Mouse (Mus musculus) midbrain, embryonic 14.5 days (tissue): ENCODE measurements around the gene Paqr4. TPM values are rescaled to one million over a fixed set of nuclear protein-coding genes. Genes with fewer than 3 reads are reported as not detected.

Experiments used
- ATAC-seq: fragments of 200-750 bp; cut with Nextera tagmentation; 2 replicates; pipeline ENCODE4 v1.8.0; 2017; ENCODE audit warnings: moderate number of reproducible peaks, moderate library complexity; ENCODE audit not compliant: low FRiP score, low TSS enrichment
- DNase-seq: peaks from one replicate; pipeline ENCODE4 v3.0.0-alpha.2; 2015
- H3K27ac ChIP-seq: fragments of 300-500 bp; sonication (generic); replicated peaks from 2 replicates; pipeline ENCODE4 v1.5.1; 2014; ENCODE audit warnings: mild to moderate bottlenecking, low read depth, low read length, moderate library complexity
- H3K27me3 ChIP-seq: fragments of 300-500 bp; sonication (generic); 2 replicates; pipeline ENCODE4 v1.6.1; 2014; ENCODE audit warnings: low read length, control low read depth, mixed read lengths; ENCODE audit not compliant: control insufficient read depth, insufficient read depth
- H3K36me3 ChIP-seq: fragments of 300-500 bp; sonication (generic); 2 replicates; pipeline ENCODE4 v1.6.1; 2014; ENCODE audit warnings: low read length, control low read depth; ENCODE audit not compliant: control insufficient read depth, insufficient read depth
- H3K4me1 ChIP-seq: fragments of 300-500 bp; sonication (generic); 2 replicates; pipeline ENCODE4 v1.6.1; 2014; ENCODE audit warnings: mild to moderate bottlenecking, antibody characterized with exemption, low read length, control low read depth; ENCODE audit not compliant: control insufficient read depth, insufficient read depth
- H3K4me2 ChIP-seq: fragments of 300-500 bp; sonication (generic); 2 replicates; pipeline ENCODE4 v1.6.1; 2014; ENCODE audit warnings: mild to moderate bottlenecking, low read length, moderate library complexity
- H3K4me3 ChIP-seq: fragments of 300-500 bp; sonication (generic); replicated peaks from 2 replicates; pipeline ENCODE4 v1.5.1; 2014; ENCODE audit warnings: low read depth, low read length
- H3K9ac ChIP-seq: fragments of 300-500 bp; sonication (generic); replicated peaks from 2 replicates; pipeline ENCODE4 v1.6.1; 2014; ENCODE audit warnings: mild to moderate bottlenecking, low read length, moderate library complexity
- H3K9me3 ChIP-seq: fragments of 300-500 bp; sonication (generic); 2 replicates; pipeline ENCODE4 v1.6.1; 2016; ENCODE audit warnings: low read length, control low read depth, mixed read lengths; ENCODE audit not compliant: control insufficient read depth
- WGBS: fragments of 180-500 bp; shearing (Covaris S2); extraction: QIAGEN DNeasy Blood & Tissue Kit; methylation state at CpG from one replicate; pipeline ENCODE4 v1.1.7; 2014; 5-methylcytosine and 5-hydroxymethylcytosine counted together
- polyA plus RNA-seq: library from polyadenylated mRNA; unstranded; fragments of >200 nt; fragmentation: Nextera tagmentation; extraction: Ambion mirVana; gene quantifications from 2 replicates; pipeline ENCODE4 v1.2.1, GENCODE M21; 2014

Paqr4 gene
- polyA plus RNA-seq, 1 experiment from 2014 or later: 56.6 TPM

- no peak overlapping the region for H3K9ac ChIP-seq
- no peak overlapping the region for H3K27ac ChIP-seq
- H3K9me3 ChIP-seq: no peaks in the 10 kb centered on the region
- ATAC-seq (no peak), DNase-seq (no peak)
- no peaks in the 10 kb centered on the region for H3K4me1 ChIP-seq
- no peak overlapping the region for H3K4me3 ChIP-seq
- no peak overlapping the region for H3K4me2 ChIP-seq
- 98% methylated on average over 3 of the region's 3 CpGs for WGBS
- no peaks in the 10 kb centered on the region for H3K27me3 ChIP-seq
- H3K36me3 ChIP-seq: peaks cover 77% of the 10 kb centered on the region
Observed at GRCm38 (mm10) chr17:23761155-23761554, 20.5 kb upstream of the Paqr4 start.

DNA sequence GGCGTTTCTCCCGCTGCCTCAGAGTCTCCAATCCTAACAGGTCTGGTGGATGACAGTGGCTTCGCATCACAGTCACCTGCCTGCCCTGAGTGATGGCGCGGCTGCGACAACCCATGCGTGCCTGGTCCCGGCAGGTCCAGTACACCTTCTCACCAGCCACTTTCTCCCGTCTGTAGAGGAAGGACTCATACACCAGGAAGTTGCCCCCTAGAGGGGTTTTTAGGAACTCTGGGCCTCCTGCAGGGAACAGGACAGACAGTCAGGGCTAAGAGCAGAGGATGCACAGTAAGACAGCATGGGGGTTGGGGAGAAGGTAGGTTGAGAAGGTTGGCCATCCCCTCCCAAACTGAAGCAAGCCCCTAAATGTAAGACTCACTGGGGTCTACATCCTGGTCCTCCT is 19.6 kb upstream of the Paqr4 start:
- ATAC-seq (no peak), DNase-seq (no peak)
- WGBS: 93% methylated on average over 9 of the region's 9 CpGs
- Histone ChIP-seq H3K9me3 (no peaks in the 10 kb centered on the region), H3K4me2 (no peak overlapping the region), H3K27me3 (no peaks in the 10 kb centered on the region), H3K36me3 (peaks cover 87% of the 10 kb centered on the region), H3K4me3 (no peak overlapping the region), H3K9ac (no peak overlapping the region), H3K27ac (no peak overlapping the region), H3K4me1 (no peaks in the 10 kb centered on the region)

DNA sequence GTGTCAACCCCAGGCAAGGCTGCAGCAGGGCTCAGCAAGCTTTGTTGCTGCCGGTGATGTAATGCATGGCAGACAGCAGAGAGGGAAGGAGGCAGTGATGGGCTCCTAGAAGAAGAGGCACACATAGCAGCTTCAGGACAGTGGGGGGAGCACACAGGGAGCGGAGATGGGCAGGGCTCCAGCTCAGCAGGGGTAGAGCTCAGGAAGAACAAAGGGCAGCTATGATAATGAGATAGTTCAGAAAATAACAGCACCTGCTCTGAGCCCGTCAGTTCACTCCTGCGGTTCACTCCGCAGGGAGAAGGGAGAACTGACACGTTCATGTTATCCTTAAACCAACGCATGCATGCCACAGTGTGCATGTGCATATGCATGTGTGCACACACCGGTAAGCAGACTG is 18.1 kb upstream of the Paqr4 start:
- peaks cover 94% of the 10 kb centered on the region for H3K36me3 ChIP-seq
- no peak overlapping the region for H3K4me3 ChIP-seq
- no peaks in the 10 kb centered on the region for H3K27me3 ChIP-seq
- no peak for ATAC-seq
- WGBS: 60% methylated on average over 8 of the region's 8 CpGs
- H3K4me1 ChIP-seq: no peaks in the 10 kb centered on the region
- no peaks in the 10 kb centered on the region for H3K9me3 ChIP-seq
- no peak overlapping the region for H3K4me2 ChIP-seq
- no peak overlapping the region for H3K27ac ChIP-seq
- H3K9ac ChIP-seq: no peak overlapping the region
- DNase-seq: no peak

DNA sequence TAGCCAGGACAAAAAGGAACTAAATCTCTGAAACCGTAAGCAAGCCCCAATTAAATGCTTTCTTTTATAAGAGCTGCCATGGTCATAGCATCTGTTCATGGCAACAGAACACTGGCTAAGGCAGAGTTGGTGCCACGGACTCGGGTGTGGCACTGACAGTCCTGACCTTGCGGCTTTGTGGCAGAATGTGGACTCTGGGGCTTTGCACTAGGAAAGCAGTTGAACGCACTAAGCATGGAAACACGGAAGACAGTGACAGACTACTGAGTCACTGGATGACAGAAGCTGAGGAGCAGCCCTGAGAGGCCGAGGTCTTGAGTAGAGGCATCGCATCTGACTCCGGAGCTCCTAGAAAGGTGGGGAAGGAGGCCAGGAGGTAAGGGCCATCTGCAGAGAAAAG is 16.9 kb upstream of the Paqr4 start:
- Histone ChIP-seq H3K36me3 (peaks cover 97% of the 10 kb centered on the region), H3K9ac (no peak overlapping the region), H3K9me3 (no peaks in the 10 kb centered on the region), H3K4me1 (no peaks in the 10 kb centered on the region), H3K27ac (no peak overlapping the region), H3K27me3 (no peaks in the 10 kb centered on the region), H3K4me3 (no peak overlapping the region), H3K4me2 (no peak overlapping the region)
- no peak for ATAC-seq
- WGBS: 95% methylated on average over 9 of the region's 9 CpGs
- no peak for DNase-seq

GRCm38 (mm10) chr17:23755689-23756088 is 15.0 kb upstream of the Paqr4 start:
- H3K9me3 ChIP-seq: no peaks in the 10 kb centered on the region
- 95% methylated on average over 13 of the region's 13 CpGs for WGBS
- no peaks in the 10 kb centered on the region for H3K4me1 ChIP-seq
- ATAC-seq (no peak), DNase-seq (no peak)
- H3K4me2 ChIP-seq: no peak overlapping the region
- H3K36me3 ChIP-seq: peaks cover 97% of the 10 kb centered on the region
- no peak overlapping the region for H3K4me3 ChIP-seq
- no peak overlapping the region for H3K27ac ChIP-seq
- H3K9ac ChIP-seq: no peak overlapping the region
- no peaks in the 10 kb centered on the region for H3K27me3 ChIP-seq

DNA sequence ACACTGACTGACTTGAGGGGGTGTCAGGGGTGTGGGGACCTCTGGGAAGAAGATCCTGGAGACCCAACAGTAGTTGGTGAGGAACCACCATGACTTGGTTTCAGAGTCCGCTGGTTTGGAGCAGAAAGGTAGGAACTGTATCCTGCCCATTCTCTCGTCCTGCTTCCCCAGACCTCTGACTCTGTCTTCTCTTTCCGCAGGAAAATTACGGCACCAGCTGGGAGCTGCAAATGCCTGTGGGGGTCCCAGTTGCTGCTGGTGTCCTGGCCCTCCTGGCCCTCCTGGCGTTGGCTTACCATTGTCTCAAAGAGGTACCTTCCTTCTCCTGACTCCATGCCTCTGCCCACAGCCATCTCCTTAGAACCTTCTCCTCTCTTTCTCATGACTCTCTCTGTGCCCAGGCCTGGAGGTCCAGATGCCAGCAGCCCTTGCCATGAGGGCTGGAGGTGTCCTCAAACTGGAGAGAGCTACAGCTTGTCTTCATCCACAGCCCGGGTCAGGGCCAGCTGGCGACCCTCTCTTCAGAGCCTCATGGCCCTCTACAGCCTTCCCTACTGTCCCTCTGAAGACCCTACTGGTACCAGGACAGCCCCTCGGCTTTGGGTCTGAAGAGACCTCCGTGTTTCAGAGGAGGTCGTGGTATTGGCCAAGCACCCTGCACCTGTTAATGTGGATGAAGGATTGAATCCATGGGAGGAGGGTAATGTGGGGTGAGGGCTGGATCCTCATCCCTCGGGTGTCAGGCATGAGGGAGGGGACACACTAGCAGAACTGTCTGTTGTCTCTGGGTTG is 8.9 kb upstream of the Paqr4 start:
- no peak overlapping the region for H3K9ac ChIP-seq
- no peak overlapping the region for H3K4me3 ChIP-seq
- ATAC-seq: no peak

GRCm38 (mm10) chr17:23748631-23749391 is 8.1 kb upstream of the Paqr4 start:
- Histone ChIP-seq H3K4me1 (peaks cover 15% of the 10 kb centered on the region), H3K4me3 (no peak overlapping the region), H3K36me3 (peaks cover 35% of the 10 kb centered on the region), H3K9ac (no peak overlapping the region), H3K27me3 (peaks cover 30% of the 10 kb centered on the region), H3K4me2 (no peak overlapping the region), H3K27ac (no peak overlapping the region), H3K9me3 (no peaks in the 10 kb centered on the region)
- WGBS: 41% methylated on average over 10 of the region's 10 CpGs
- DNase-seq: peak; percentile 88
- ATAC-seq: no peak

More for the DNA sequence above, 8.9 kb upstream of the Paqr4 start:
- no peaks in the 10 kb centered on the region for H3K9me3 ChIP-seq
- H3K4me1 ChIP-seq: peaks cover 14% of the 10 kb centered on the region
- 81% methylated on average over 11 of the region's 11 CpGs for WGBS
- H3K36me3 ChIP-seq: peaks cover 42% of the 10 kb centered on the region
- H3K27me3 ChIP-seq: peaks cover 24% of the 10 kb centered on the region
- DNase-seq: no peak
- H3K4me2 ChIP-seq: no peak overlapping the region
- no peak overlapping the region for H3K27ac ChIP-seq

DNA sequence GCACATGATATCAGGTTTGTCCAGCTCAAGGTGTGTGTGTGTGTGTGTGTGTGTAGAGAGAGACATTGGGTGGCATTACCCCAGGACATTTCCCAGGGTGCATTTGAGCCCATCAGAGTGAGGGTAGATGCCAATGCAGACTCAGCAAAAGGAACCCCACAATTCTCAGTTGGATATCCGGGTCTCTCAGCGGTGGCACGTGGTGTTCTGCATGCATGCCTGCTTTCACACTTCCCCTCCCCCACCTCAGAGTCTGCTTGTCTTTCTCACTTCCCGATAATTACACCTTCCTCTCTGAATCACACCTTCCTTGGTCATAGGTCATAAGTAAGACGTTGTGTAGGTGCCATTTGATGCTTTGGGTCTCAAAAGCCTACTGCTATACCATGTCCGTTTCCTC is 7.4 kb upstream of the Paqr4 start:
- Histone ChIP-seq H3K4me1 (peaks cover 15% of the 10 kb centered on the region), H3K36me3 (peaks cover 27% of the 10 kb centered on the region), H3K27me3 (peaks cover 38% of the 10 kb centered on the region), H3K9me3 (no peaks in the 10 kb centered on the region), H3K27ac (no peak overlapping the region), H3K4me2 (no peak overlapping the region), H3K4me3 (no peak overlapping the region), H3K9ac (no peak overlapping the region)
- DNase-seq: no peak
- 49% methylated on average over 6 of the region's 6 CpGs for WGBS
- ATAC-seq: no peak

GRCm38 (mm10) chr17:23747471-23747870 is 6.8 kb upstream of the Paqr4 start:
- WGBS: 91% methylated on average over 3 of the region's 3 CpGs
- Histone ChIP-seq H3K4me2 (no peak overlapping the region), H3K4me1 (peaks cover 15% of the 10 kb centered on the region), H3K27me3 (peaks cover 44% of the 10 kb centered on the region), H3K27ac (no peak overlapping the region), H3K9me3 (no peaks in the 10 kb centered on the region), H3K4me3 (no peak overlapping the region), H3K9ac (no peak overlapping the region), H3K36me3 (peaks cover 21% of the 10 kb centered on the region)
- no peak for DNase-seq
- ATAC-seq: no peak
